Mouse (Mus musculus): ENCODE measurements around the gene Cox14.

- no peak for TF ChIP-seq EP300 (IDR thresholded peaks at IDR 0.05; ENCODE audit: insufficient read depth, low read depth, low read length)
- TF ChIP-seq CTCF (IDR thresholded peaks at IDR 0.05; ENCODE audit: low read depth, low read length): no peak
Observed at GRCm38 (mm10) chr15:99700219-99701106, 25.0 kb upstream of the Cox14 start.
